Mouse (Mus musculus) intestine, postnatal 0 days (tissue): ENCODE measurements around the gene Hepacam. TPM values are rescaled to one million over a fixed set of nuclear protein-coding genes. Genes with fewer than 3 reads are reported as not detected.
A peak's percentile ranks its signal among the peaks of the same experiment; 100 is the strongest.

ENCODE experiments used
- ATAC-seq: fragments of 200-750 bp; cut with Nextera tagmentation; 2 replicates; pipeline ENCODE4 v1.8.0; 2017; ENCODE audit warnings: mild to moderate bottlenecking, moderate TSS enrichment, moderate library complexity
- H3K27ac ChIP-seq: fragments of 300-500 bp; sonication (generic); 2 replicates; pipeline ENCODE4 v1.5.1; 2014; ENCODE audit warnings: mild to moderate bottlenecking, low read depth, low read length, moderate library complexity
- H3K27me3 ChIP-seq: fragments of 300-500 bp; sonication (generic); replicated peaks from 2 replicates; pipeline ENCODE4 v1.6.1; 2014; ENCODE audit warnings: low read length, mixed read lengths; ENCODE audit not compliant: control insufficient read depth, insufficient read depth
- H3K36me3 ChIP-seq: fragments of 300-500 bp; sonication (generic); 2 replicates; pipeline ENCODE4 v1.6.1; 2014; ENCODE audit warnings: mild to moderate bottlenecking, moderate library complexity; ENCODE audit not compliant: control insufficient read depth, insufficient read depth
- H3K4me1 ChIP-seq: fragments of 300-500 bp; sonication (generic); replicated peaks from 2 replicates; pipeline ENCODE4 v1.6.1; 2014; ENCODE audit warnings: antibody characterized with exemption, low read length, mixed read lengths; ENCODE audit not compliant: control insufficient read depth, insufficient read depth
- H3K4me2 ChIP-seq: fragments of 300-500 bp; sonication (generic); replicated peaks from 2 replicates; pipeline ENCODE4 v1.6.1; 2014; ENCODE audit warnings: low read depth, mild to moderate bottlenecking, moderate library complexity
- H3K4me3 ChIP-seq: fragments of 300-500 bp; sonication (generic); 2 replicates; pipeline ENCODE4 v1.5.1; 2014; ENCODE audit warnings: low read depth, low read length
- H3K9ac ChIP-seq: fragments of 300-500 bp; sonication (generic); 2 replicates; pipeline ENCODE4 v1.6.1; 2014; ENCODE audit warnings: mild to moderate bottlenecking, low read depth, low read length
- H3K9me3 ChIP-seq: fragments of 300-500 bp; sonication (generic); 2 replicates; pipeline ENCODE4 v1.6.1; 2016; ENCODE audit warnings: mixed run types; ENCODE audit not compliant: control insufficient read depth
- CTCF ChIP-seq: sonication (generic); IDR thresholded peaks from 2 replicates; pipeline ENCODE4 v1.5.1; 2016; ENCODE audit warnings: low read depth, mild to moderate bottlenecking, control low read depth, antibody characterized with exemption, moderate library complexity
- WGBS: fragments of 180-500 bp; shearing (Covaris S2); extraction: QIAGEN DNeasy Blood & Tissue Kit; methylation state at CpG from one replicate; pipeline ENCODE4 v1.1.7; 2014; 5-methylcytosine and 5-hydroxymethylcytosine counted together
- polyA plus RNA-seq: library from polyadenylated mRNA; unstranded; fragments of >200 nt; fragmentation: Nextera tagmentation; extraction: Ambion mirVana; gene quantifications from 2 replicates; pipeline ENCODE4 v1.2.1, GENCODE M21; 2015

Hepacam gene
- polyA plus RNA-seq, 1 experiment from 2014 or later: 0.18 TPM

DNA sequence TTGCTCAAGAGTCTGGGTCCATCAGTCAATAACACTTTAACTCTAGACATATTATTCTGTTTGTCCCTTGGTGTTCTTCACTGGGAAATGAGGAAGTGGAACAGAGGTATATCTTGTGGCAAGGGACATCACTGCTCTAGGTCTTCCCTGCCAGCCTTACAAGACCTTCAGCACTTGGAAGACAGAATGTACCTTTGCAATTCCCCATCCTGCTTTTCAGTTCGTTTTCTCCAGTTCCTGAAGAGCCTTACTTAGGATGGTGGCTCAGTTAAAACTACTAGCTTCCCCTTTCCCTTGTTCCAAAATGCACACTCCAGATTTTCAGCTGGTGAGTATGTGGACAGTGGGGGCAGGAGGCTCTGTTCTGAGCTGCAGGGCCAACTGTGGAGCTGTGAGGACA lies 4.3 kb upstream of the Hepacam start:
- 53% methylated on average over 1 of the region's 1 CpGs for WGBS
- no peak overlapping the region for H3K4me2 ChIP-seq
- no peaks in the 10 kb centered on the region for H3K4me1 ChIP-seq
- no peak for ATAC-seq
- H3K9ac ChIP-seq: no peak overlapping the region
- H3K4me3 ChIP-seq: no peak overlapping the region
- no peaks in the 10 kb centered on the region for H3K27me3 ChIP-seq
- H3K9me3 ChIP-seq: no peaks in the 10 kb centered on the region
- no peak overlapping the region for H3K27ac ChIP-seq
- no peak for TF ChIP-seq CTCF
- no peaks in the 10 kb centered on the region for H3K36me3 ChIP-seq

DNA sequence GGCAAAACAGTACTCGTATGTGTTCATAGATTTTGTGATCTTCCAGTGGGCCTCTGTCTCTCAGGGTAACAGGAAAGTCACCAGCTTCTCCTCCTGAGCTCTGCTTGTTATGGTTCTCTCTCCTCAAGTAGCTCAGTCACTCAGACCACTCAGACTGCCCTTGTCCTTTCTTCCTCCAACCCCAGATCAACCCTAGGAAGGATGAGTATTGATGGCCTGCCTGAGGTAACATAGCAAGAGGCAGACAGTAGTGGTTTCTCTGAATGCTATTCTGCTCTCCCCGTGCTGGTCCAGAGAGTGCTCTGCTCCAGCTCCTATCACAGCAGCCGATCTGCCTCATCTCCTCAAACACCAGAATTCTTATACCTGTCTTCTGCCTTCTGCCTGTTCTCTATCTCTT lies 3.6 kb upstream of the Hepacam start:
- ATAC-seq: no peak
- H3K9me3 ChIP-seq: no peaks in the 10 kb centered on the region
- 64% methylated on average over 3 of the region's 3 CpGs for WGBS
- H3K4me2 ChIP-seq: no peak overlapping the region
- no peaks in the 10 kb centered on the region for H3K27me3 ChIP-seq
- H3K36me3 ChIP-seq: no peaks in the 10 kb centered on the region
- no peaks in the 10 kb centered on the region for H3K4me1 ChIP-seq
- H3K4me3 ChIP-seq: no peak overlapping the region
- TF ChIP-seq CTCF: no peak
- H3K27ac ChIP-seq: no peak overlapping the region
- no peak overlapping the region for H3K9ac ChIP-seq

DNA sequence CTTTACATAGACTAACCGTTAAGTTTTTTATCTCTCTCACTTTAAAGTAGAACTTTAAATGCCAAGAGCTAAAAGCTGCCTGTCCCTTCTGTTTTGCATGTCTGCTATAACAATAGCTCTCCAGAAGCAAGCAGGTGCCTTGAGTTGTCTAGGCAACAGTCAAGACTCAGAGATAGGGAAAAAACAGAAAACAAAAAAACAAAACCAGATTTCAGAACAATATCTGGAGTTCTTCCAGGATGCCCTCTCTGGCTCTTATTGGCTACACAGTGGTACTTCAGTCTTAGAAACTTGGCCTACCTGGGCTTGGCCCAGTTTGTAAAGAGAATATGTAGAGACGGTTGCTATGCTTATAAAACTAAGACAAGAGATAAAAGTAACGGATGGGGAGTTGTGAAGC lies 2.8 kb upstream of the Hepacam start:
- 60% methylated on average over 3 of the region's 3 CpGs for WGBS
- no peak overlapping the region for H3K4me3 ChIP-seq
- no peaks in the 10 kb centered on the region for H3K9me3 ChIP-seq
- no peak for ATAC-seq
- no peak overlapping the region for H3K4me2 ChIP-seq
- H3K9ac ChIP-seq: no peak overlapping the region
- no peaks in the 10 kb centered on the region for H3K27me3 ChIP-seq
- no peaks in the 10 kb centered on the region for H3K4me1 ChIP-seq
- no peak for TF ChIP-seq CTCF
- H3K27ac ChIP-seq: no peak overlapping the region
- no peaks in the 10 kb centered on the region for H3K36me3 ChIP-seq

DNA sequence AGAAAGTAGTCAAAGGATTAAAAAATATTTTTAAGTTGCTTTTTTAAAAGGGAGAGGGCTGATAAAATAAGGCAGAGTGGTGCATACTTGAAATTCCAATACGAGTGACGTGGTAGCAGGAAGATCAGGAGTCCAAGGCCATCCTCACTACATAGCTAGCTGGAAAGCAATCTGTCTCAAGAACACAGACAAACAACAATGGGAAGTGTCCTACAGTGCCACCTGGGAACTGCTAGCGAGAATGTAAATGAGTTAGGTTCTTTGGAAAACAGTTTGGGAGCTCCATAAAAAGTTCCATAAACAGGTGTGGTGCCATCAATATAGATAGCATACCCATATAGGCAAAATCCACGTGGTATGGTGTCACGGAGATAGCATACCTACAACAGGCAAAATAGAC lies 1.4 kb upstream of the Hepacam start:
- no peaks in the 10 kb centered on the region for H3K4me1 ChIP-seq
- 0 out of 2 replicates have a peak overlapping the region, but pooled peaks have one; percentile 24 for H3K4me2 ChIP-seq
- no peak overlapping the region for H3K9ac ChIP-seq
- WGBS: 23% methylated on average over 5 of the region's 5 CpGs
- H3K4me3 ChIP-seq: no peak overlapping the region
- H3K27ac ChIP-seq: no peak overlapping the region
- H3K9me3 ChIP-seq: no peaks in the 10 kb centered on the region
- H3K36me3 ChIP-seq: no peaks in the 10 kb centered on the region
- peak; percentile 79 for ATAC-seq
- H3K27me3 ChIP-seq: no peaks in the 10 kb centered on the region
- TF ChIP-seq CTCF: peak; percentile 45; the same call in 1 of the 2 replicates

DNA sequence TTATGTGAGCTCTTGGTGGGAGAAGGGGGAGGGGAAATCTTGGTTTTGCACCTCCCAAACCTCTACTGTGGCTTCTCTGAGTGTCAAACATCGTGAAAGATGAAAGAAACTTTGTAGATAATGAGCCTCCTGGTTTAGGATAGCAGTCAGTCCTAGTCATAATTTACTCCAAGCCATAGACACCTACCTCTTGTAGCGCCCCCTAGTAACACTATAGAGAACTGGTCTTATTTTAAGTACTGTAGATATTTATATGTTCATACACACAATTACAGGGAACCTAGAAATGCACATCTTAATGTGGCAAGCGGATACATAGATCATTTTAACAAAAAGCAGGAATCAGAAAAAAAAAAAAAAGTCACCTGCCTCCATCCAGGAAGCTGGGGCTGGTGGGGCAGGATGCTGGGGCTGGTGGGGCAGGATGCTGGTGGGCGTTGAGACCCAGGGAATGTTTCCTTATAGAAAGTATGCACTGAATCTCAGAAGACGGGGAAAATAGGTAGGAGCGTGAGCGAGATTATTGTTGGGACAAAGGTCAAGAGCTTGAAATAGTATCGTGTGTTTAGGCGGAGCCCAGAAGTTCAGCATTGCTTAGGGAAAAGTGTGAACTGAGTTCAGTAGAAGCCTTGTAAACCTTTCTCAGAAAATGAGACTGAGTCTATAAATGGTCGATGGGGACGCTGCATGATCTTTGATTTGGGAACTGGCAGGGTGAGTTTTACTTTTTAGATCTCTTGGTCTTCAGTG lies 1.1 kb downstream of the Hepacam start:
- Histone ChIP-seq H3K36me3 (no peaks in the 10 kb centered on the region), H3K4me1 (no peaks in the 10 kb centered on the region), H3K4me2 (no peak overlapping the region; the same call in 1 of the 2 replicates), H3K9ac (no peak overlapping the region), H3K27ac (peak overlapping the region; percentile 51), H3K27me3 (no peaks in the 10 kb centered on the region), H3K9me3 (no peaks in the 10 kb centered on the region), H3K4me3 (no peak overlapping the region)
- TF ChIP-seq CTCF: peak; percentile 33
- 39% methylated on average over 11 of the region's 11 CpGs for WGBS
- ATAC-seq: peak; percentile 65

DNA sequence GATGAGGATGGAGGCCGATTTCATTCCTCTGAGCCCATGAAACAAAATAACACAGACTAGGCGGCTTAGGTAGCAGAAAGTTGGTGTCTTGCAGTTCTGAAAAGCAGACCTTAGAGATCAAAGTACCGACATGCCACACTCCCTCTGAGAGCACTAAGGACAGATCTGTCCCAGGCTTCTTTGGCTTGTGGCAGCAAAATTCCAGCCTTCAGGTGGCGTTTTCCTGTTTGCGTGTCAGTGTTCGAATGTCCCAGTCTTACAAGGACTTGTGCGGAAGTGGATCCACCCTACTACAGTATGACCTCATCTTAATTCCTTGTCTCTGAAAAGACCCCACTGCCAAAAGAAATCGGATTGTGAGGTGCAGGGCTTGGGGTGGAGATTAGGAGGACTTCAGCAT lies 1.7 kb downstream of the Hepacam start:
- Histone ChIP-seq H3K9me3 (no peaks in the 10 kb centered on the region), H3K27ac (peak overlapping the region; percentile 51), H3K4me1 (no peaks in the 10 kb centered on the region), H3K27me3 (no peaks in the 10 kb centered on the region), H3K4me3 (no peak overlapping the region), H3K9ac (no peak overlapping the region), H3K4me2 (no peak overlapping the region; the same call in 1 of the 2 replicates), H3K36me3 (no peaks in the 10 kb centered on the region)
- peak; percentile 38 for TF ChIP-seq CTCF
- 59% methylated on average over 8 of the region's 8 CpGs for WGBS
- ATAC-seq: peak; percentile 58
